Mouse (Mus musculus) G1E (cell line): Measurements from ENCODE around the gene Coro2b.

Source experiments
- CTCF ChIP-seq: IDR thresholded peaks from 2 replicates; pipeline ENCODE4 v1.5.1; 2012; ENCODE audit warnings: low read depth, low read length, inconsistent platforms, mixed read lengths
- GATA1 ChIP-seq: IDR thresholded peaks from 2 replicates; pipeline ENCODE4 v1.6.1; 2012; ENCODE audit warnings: borderline replicate concordance, low read length, inconsistent platforms, mixed read lengths

DNA sequence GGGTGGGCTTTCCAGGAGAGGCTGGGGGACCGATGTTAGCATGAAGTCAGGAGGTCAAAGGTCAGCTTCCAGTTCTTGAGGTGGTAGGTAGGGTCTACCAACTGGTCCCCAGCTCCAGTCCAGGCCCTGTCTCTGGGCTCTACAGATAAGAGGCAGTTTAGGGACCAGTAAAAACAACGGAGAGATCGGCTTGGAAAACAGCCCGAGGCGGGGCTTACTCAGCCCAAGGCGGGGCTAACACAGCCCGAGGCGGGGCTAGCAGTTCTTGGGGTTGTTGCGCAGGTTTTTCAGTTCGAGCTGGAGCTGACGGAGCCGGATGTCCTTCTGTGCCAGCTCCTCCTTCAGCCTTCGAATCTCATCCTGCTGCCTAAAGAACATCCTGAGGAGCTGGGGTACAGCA, 115.8 kb downstream of the Coro2b start:
- no peak for TF ChIP-seq CTCF
- no peak for TF ChIP-seq GATA1
